Mouse (Mus musculus) effector memory CD4-positive, alpha-beta T cell, adult 5 months (primary cell): ENCODE measurements around the gene Olfr911-ps1. TPM values are rescaled to one million over a fixed set of nuclear protein-coding genes. Genes with fewer than 3 reads are reported as not detected.

Experiments used
- polyA plus RNA-seq: library from polyadenylated mRNA; unstranded; fragments of 100-300 nt; shearing (Covaris generic); gene quantifications from one replicate; pipeline ENCODE4 v1.2.1, GENCODE M21; 2017

Olfr911-ps1 gene
- 0.10 TPM for polyA plus RNA-seq

DNA sequence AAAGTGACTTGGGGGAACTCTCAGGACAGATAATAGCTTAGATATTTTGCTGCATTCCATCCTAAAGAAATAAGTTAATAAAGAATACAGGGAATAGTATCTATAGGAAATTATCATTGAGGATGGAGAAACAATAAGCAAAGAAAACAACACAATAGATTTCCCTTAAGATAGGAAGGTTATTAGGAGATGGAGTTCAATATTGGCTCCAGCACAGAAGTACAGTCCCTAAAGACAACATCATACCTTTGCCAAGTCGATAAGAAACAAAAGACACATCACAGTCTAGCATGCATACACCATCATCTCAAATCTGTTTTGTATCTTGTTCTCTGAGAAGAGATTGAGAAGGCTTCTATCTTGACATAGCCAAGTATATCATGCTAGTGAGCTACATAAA is at the start of gene Olfr911-ps1:
TSS of gene Olfr911-ps1 (plus strand) at position 301 of the 400 bp plus-strand sequence.

DNA sequence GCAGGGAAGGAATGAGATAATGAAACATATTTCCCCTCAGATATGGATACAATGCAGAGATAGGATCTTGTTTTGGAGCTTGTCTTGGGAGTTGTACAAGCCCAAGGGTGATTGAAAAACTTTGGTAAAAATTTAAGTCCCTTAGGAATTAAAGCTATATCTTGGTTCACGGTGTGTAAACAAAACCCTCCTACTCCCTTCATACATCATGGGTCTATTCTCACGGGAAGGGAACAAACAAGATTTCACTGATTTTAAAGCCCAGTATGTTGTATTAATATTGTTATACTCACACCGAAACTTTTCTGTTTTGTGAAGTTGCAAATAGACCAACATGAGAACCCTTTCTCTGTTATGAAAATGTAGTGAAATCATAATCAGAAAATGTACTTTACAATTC is 34.6 kb upstream of the Olfr911-ps1 start, which contains the start of gene Olfr906:
TSS of gene Olfr906 (plus strand) at position 301 of the 400 bp plus-strand sequence.

DNA sequence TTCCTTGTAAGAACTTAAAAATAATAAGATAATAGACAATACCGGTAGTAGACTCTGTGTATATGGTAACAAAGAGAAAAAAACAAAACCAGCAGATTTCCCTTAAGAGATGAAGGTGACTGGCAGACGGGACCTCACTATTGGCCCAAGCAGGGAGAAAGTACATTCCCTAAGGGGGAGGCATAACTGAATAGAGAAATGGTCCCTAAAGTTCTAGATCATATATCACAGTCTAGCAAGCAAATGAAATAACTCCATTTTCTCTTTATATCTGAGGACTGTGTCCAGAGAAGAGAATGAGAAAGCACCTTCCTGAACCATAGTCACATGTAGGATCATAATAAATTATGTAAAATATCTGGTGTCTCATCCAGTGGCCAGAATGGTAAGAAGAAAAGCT is 25.9 kb upstream of the Olfr911-ps1 start, which contains the start of gene Olfr907:
TSS of gene Olfr907 (plus strand) at position 301 of the 400 bp plus-strand sequence.

DNA sequence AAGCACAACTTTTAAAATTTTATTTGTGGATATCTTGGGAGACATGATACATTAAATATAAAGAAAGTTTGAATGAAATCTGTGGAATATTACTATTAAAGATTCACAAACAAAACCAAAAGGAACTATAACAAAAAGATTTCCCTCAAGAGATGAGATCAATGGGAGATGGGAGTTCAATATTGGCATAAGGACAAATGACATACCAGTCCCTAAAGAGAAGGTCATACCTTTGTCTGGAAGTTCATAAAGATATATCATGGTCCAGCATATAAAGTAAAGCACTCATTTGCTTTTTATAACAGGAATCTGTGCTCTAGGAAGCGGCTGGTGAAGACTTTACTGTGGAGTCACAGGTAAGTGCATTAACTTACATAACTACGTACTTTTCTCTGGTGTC is 16.2 kb downstream of the Olfr911-ps1 start, which contains the start of gene Olfr910:
TSS of gene Olfr910 (plus strand) at position 301 of the 400 bp plus-strand sequence.

Other genes starting within 250 kb of the Olfr911-ps1 start
- not detected for gene Olfr896-ps1, start 230.5 kb upstream of the Olfr911-ps1 start, polyA plus RNA-seq
- gene Olfr25, start 192.5 kb upstream of the Olfr911-ps1 start, polyA plus RNA-seq, result not detected
- gene Olfr898, start 173.2 kb upstream of the Olfr911-ps1 start, polyA plus RNA-seq, result 0.15 TPM
- 0.15 TPM for gene Olfr250, start 154.7 kb upstream of the Olfr911-ps1 start, polyA plus RNA-seq
- gene Olfr251, start 144.5 kb upstream of the Olfr911-ps1 start, polyA plus RNA-seq, result not detected
- not detected for gene Olfr147, start 119.9 kb upstream of the Olfr911-ps1 start, polyA plus RNA-seq
- gene Olfr901, start 92.1 kb upstream of the Olfr911-ps1 start, polyA plus RNA-seq, result not detected
- not detected for gene Olfr902, start 73.9 kb upstream of the Olfr911-ps1 start, polyA plus RNA-seq
- gene Olfr904, start 58.4 kb upstream of the Olfr911-ps1 start, polyA plus RNA-seq, result not detected
- 0.09 TPM for gene Olfr905, start 50.5 kb upstream of the Olfr911-ps1 start, polyA plus RNA-seq
- gene Olfr906, start 34.5 kb upstream of the Olfr911-ps1 start, polyA plus RNA-seq, result not detected
- gene Olfr907, start 25.8 kb upstream of the Olfr911-ps1 start, polyA plus RNA-seq, result not detected
- gene Olfr910, start 16.3 kb downstream of the Olfr911-ps1 start, polyA plus RNA-seq, result not detected
- gene Olfr912, start 58.6 kb downstream of the Olfr911-ps1 start, polyA plus RNA-seq, result 0.16 TPM
- not detected for gene Olfr913, start 71.2 kb downstream of the Olfr911-ps1 start, polyA plus RNA-seq
- not detected for gene Olfr914, start 83.5 kb downstream of the Olfr911-ps1 start, polyA plus RNA-seq
- 0.25 TPM for gene Olfr916, start 138.3 kb downstream of the Olfr911-ps1 start, polyA plus RNA-seq
- gene Olfr917, start 144.3 kb downstream of the Olfr911-ps1 start, polyA plus RNA-seq, result not detected
- not detected for gene Olfr918, start 153.0 kb downstream of the Olfr911-ps1 start, polyA plus RNA-seq
- gene Olfr919, start 182.1 kb downstream of the Olfr911-ps1 start, polyA plus RNA-seq, result not detected
- gene Vwa5a, start 196.7 kb downstream of the Olfr911-ps1 start, polyA plus RNA-seq, result 24.4 TPM
- gene Olfr920, start 230.7 kb downstream of the Olfr911-ps1 start, polyA plus RNA-seq, result 0.17 TPM